Mouse (Mus musculus) lung, adult 18-20 months (tissue): ENCODE measurements around the gene Cd22.
A peak's percentile ranks its signal among the peaks of the same experiment; 100 is the strongest.
"Not testable (repeated sequence)": the region's sequence is repeated elsewhere in the genome, so short reads cannot be mapped to it uniquely, and the experiment has no call there.

Experiments
- DNase-seq, 2 experiments: peaks; one replicate each; pipeline ENCODE4 v3.0.0; 2022; ENCODE audit warnings: mixed read lengths in 2 of 2

Cd22 gene

DNA sequence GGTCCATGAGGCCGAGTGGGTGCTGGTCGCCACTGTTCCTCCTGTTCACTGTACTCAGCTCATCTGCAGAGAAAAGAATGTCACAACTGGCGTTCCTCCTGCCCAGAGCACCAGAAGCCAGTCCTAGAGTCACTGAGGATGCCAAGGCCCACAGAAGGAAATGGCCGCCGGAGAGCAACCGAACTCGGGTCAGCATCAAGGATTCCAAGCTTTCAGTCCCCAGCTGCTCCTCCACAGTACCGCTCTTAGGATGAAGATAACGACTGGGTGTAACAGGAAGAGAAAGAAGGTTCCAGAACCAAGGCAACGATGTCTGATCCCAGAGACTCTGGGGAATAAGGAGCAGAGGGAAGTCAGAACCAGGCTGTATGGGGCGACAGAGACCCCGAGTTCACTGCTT is 18.7 kb downstream of the Cd22 start, which contains the start of gene Ffar1:
Ffar1 (minus strand) TSS at position 101 of the 400 bp plus-strand sequence.
- no peak for DNase-seq

DNA sequence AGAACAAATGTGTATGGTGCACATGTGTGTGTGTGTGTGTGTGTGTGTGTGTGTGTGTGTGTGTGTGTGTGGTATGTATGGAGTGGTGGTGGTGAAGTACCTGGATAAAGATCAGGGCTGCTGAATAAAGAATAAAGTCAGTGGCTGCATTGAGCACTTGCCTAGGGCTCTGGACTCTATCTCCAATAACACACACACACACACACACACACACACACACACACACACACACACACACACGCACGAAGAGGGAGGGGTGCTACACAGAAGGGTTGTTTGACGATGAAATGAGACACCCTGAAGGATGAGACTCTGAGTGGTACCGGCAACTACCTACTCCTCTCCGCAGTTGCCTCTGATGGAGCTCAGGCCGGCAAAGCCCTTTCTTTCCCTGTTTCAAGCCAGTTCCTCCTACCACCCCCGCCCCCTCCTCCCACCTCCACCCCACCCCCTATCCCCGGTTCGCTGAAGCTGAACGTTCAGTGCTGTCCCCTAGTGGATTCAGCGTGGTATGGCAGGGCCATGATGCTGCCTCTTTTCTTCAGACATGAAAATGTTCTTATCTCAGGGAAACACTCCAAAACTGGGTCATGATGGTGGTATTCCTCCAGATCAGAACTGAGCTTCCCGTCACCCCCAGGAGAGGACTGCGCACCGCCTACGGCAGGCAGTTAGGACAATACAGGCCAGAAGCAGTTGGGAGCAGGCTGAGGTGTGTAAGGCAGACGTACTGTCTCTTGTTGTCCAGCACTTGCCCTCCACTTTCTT is 20.3 kb downstream of the Cd22 start:
- peak; percentile 28 to 38 for DNase-seq

DNA sequence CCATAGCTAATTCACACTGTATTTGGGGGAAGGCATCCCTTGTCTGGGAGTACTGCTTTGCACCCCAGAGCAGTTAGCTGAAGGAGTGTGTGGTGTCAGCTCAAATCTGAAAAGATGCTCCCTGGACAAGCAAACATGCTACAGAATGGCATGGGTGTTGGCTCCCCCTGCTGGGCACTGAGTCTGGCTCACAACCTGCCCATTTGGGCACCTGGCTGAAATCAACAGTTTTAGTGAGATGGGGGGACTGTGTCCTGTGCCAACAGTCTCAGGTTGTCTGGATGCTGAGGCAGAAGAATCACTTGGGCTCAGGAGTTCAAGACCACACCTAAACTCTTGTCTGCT is 20.9 kb downstream of the Cd22 start:
- DNase-seq, result peak; percentile 62 to 63

DNA sequence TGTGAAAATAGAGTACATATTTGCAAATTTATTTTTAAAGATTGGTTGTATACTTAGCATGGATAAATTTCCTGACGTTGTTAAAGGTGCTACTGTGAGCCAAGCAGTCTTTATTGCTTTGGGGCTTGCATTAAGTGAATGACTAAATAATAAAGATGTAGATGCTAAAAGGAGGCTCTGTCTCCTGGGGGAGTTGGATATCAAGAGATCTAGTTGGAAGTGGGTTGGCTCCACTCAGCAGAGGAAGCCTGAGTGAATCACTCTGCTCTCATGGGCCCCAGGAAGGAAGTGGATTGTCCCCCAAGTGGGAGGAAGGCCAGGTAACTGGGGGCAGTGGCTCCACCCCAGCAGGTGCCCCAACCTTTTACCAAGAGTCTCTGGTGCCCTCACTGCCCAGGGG is 22.4 kb downstream of the Cd22 start:
- no peak for DNase-seq

DNA sequence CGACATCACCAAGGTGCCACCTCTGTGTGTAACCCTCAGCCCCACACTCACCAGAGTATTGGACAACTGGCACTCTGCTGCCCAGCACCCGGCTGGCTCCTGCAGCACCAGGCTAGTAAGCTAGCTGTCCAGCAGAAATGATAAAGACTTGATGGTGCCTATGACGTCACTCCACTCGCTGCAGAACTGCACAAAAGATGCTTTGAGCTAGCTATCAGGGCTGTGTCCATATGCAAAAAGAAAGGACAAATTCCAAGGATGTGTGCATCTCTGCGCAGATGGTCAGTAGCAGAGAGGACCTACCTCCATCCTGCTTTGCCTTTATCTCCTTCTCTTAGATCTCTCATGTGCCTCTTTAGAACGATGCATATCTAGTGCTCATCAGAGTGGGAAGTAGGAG is 24.1 kb downstream of the Cd22 start, which contains the start of gene Ffar3:
Ffar3 (minus strand) TSS at position 101 of the 400 bp plus-strand sequence.
- no peak for DNase-seq

DNA sequence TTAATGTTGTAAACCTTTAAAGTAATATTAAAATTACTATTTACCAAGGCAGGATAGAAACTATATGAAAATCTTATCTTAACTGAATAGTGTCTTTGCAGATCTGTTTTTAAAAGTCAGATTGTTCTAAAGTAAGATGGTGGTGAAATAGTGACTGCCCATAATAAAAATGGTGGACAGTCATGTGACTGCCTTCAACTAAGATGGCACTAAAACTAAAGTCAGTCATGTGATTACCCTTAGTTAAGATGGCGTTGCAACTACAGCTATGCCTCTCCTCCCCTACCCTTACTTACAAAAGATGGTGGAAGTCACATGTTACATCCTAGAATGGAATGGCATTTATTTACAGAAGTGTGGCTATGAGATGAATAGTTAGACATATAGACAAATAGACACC is 28.7 kb downstream of the Cd22 start:
- DNase-seq, result no peak

DNA sequence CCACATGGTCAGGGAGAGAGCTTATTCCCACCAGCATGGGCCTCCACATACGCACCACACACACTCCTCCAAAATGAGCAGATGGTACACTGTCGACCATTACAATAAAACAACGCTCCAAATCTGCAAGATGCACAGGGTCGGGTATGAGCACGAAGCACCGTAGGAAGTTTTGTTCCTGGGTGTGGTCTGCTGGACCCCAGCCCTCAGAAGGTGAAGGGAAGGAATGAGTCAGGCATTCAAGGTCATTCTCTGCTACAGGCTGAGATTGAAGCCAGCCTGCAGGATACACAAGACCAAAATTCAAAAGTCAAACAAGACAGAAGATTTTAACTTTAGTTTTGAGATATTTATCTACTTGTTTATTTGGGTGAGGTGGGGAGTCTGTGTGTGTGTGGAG is 32.2 kb downstream of the Cd22 start:
- no peak for DNase-seq

DNA sequence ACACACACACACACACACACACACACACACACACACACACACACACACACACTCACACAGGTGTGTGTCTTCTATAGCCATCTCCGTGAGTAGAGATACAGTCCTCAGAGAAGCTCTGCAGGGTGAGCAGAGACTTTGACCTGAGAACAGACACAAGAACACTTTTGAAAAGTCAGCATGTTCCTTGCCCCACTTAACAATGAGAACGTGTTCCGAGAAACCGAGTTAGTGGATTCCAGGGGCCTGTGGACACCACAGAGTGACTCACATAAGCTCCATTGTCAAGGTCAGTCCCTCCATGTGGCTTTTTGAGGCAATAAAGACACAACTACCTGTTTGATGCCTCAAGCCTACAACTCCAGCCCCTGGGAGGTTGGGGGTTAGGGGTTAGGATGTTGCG is 32.8 kb downstream of the Cd22 start:
- no peak for DNase-seq

DNA sequence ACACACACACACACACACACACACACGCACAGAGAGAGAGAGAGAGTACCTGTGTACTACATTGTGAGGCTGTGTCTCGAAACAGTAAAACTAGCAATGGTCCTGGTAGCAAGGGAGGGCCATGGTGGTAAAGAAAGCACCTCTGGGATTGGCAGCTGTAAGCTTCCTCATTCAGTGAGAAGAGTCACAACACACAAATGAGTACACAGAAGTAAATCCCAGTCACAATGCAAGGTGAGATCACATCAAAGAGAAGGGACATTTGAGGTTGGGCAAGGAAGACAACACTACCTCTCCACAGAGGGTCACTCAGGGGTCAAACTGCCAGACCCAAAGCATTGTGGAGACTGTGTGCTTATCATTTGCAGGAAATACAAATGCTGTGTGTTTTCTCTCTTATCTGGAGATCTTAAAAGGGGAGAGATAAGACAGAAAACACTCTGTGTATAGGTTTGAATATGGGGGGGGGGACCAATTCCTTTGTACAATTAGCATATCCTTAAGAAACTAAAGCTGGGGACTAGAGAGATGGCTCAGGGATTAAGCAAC is 33.6 kb downstream of the Cd22 start:
- DNase-seq, result no peak

DNA sequence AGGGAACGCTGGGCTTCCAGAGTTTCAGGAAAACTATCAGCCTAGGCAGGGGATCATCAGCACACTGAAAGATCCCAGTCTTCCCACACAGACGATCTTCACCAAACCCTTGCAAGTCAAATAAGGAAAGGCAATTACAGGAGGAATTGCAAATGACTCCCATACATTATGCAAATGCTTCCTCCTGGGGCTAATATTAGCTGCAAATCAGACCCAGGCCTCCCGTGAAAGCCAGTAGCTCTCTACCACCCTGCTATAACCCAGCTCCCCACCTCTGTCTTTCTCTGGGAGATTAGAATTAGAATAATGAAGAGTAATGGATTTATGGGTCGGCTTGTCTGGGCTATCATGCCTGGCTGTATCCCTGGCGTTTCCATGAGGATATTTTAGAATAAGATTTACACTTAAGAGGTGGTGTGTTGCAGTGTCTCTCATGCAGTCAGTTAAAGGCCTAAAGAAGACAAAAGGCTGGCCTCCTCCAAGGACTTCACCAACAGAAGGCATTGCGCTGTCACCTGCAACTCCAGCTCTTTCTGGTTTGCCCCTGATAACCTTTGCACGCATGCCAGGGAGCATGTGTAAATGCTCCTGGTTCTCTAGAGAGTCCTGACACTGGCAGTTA is 35.4 kb downstream of the Cd22 start:
- no peak for DNase-seq

DNA sequence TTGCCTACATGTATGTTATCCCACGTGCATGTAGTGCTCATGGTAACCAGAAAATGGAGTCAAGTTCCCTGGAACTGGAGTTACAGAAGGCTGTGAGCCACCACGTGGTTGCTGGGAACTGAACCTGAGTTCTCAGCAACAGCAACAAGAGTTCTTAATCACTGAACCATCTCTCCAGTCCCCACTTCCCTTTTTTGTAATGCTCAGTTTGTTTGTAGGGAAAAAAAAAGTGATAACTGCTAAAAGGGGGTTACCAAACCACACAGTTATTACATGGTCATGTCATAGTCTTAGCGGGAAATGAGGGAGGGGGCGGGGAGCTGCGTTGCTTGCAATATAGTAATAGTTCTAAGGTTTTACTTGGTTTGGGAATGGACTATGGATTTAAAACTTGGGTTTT is 38.0 kb downstream of the Cd22 start:
- DNase-seq, result no peak

DNA sequence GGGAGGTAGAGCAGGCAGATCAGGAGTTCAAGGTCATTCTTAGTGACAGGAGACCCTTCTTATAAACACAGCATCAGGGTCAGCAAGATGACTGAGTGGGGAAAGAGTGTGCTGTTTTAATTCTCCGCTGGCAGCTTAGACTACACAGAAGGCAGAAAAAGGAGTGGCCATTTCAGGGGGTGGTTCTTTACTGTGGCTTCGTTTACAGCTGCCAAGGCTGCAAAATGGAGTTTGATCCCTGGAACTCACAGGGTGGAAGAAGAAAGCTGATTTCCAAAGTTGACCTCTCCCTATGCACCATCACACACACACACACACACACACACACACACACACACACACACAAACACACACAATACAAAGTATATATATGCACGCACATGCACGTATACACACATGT is 38.8 kb downstream of the Cd22 start:
- no peak for DNase-seq

DNA sequence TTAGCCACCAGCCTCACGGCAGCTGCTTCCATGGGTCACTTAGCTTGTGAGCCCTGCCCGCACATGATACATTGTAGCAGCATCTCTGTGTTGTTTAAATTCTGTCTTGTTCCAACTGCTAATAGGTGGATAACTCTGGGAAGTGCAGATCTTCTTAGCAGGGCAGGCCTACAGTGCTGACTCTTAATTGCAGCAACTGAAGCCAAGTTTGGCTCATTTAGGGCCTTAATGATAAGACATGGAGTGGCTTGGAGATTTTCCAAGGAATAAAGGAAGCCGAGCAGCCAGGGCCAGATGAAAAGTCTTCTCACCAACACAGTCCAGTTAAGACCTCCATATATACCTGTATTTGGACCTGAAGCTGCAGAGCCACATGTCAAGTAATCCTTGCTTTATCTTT is 39.8 kb downstream of the Cd22 start:
- no peak for DNase-seq

DNA sequence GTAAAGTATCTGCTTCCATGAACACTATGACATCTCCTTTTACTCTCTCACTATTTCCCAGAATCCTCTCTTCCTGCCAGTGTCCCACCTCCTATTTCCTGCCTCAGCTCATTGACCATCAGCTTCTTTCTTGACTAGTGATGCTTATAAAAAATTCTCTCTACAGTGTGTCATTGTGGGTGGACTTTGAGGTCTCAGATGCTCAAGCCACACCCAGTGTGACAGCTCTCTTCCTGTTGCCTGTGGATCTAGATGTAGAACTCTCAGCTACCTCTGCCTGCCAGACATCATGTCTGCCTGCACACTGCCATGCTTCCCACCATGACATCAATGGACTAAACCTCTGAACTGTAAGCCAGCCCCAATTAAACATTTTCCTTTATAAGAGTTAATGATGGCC is 42.9 kb downstream of the Cd22 start:
- no peak for DNase-seq

DNA sequence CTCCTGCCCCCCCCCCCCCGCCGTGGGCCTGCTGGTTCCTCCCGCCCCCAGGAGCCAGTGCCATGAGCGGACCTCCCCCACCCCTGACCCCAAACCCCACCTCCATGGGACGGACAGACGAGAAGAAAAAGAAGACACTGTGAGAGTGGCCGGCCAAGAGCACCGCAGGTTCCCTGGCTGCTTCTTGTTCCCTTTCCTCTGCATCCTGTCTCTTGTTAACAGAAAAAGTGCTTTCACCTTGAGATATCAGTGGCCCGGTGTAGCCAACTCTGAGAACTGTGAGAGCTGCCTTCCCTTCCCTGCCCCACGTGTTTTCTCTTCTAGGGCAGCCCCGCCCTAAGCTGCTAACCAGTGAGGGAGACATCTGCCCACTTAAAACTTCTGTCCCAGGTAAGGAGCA is 47.5 kb downstream of the Cd22 start:
- not testable (repeated sequence) for DNase-seq

DNA sequence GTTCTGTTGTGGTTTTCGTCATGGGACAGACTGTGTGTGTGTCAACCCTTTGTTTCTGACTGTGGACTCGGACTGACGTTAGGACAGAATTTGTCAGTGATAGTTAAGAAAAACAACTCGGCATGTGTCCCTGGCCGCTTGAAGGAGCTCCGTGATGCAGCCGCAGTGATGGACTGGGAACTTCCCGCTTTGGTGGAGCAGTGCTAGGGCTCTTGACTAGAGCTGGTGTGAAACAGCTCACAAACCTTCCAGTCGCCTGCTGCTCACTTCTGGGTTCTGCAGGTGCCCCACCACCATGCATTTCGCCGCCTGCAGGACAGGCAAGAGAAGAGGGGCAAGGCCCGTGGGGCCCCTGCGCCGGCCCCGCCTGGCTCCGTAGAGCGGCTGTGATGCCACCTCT is 47.9 kb downstream of the Cd22 start:
- no peak for DNase-seq

DNA sequence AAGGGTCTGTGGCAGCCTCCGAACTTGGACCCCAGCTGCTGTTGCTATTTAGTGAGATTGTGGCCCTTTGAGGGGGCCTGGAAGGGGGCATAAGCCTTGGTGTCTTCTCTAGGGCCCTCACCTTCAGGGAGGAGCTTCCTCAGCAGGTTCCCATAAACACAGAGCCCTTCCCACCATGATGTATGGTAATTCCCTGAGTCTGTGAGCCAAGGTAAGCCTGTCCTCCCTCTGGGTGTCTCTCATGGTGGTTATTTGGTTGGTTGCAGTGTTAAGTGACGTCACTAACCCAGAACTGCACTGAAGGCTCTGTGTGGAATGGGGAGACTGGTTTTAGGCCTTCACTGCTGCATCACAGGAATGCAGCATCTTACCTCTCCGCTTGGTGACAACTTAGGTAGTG is 50.7 kb downstream of the Cd22 start:
- DNase-seq, result no peak

DNA sequence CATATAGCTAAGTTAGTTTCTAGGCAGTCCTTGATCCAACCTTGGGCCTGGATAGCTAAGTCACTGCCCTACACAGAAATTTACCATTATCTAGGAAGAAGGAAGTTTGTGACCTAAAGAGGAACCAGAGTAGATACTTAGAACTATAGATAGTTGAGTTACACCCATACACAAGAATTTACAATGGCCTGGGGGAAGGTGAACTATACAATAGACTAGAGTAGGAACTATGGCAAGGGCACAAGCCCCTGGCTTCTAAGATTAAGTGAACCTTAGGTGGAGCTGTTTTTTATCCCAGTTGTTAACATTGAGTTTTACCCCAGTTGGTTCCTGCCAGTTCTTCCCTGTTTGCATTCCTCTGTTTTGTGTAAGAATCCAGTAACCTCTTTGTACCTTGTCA is 51.3 kb downstream of the Cd22 start:
- not testable (repeated sequence) for DNase-seq

DNA sequence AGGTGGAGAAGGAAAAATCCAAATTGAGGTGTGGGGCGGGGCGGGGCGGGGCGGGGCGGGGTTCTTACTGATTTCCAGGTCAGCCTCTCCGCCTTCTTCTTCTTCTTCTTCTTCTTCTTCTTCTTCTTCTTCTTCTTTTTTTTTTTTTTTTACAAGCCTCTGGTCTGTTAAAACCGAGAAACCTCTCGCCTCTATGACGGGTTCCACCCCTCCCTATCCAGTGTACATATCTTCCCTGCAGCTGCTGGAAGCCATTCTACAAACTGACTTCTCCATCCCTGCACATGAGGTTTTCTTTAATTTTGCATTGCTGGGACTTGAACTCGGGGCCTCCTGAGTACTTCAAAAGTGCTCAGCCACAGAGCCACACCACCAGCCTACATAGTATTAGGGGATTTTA is 53.5 kb downstream of the Cd22 start:
- no peak for DNase-seq

DNA sequence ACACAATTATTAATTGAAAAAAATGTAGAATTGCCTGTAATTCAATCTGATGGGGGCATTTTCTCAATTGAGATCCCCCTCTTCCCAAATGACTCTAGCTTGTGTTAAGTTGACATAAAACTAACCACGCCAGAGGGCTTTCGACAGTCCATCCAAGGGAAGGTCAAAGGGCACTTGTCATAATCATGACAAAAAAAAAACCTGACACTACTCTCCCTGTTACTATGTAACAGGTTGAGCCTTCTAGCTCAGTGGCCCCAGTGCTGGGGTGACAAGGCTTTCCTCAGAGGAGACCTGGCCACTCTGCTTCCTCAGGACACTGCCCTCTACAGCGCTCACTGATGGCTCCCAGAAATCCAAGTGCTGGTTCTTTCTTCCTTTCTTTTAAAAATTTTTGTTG is 55.8 kb downstream of the Cd22 start:
- no peak for DNase-seq

DNA sequence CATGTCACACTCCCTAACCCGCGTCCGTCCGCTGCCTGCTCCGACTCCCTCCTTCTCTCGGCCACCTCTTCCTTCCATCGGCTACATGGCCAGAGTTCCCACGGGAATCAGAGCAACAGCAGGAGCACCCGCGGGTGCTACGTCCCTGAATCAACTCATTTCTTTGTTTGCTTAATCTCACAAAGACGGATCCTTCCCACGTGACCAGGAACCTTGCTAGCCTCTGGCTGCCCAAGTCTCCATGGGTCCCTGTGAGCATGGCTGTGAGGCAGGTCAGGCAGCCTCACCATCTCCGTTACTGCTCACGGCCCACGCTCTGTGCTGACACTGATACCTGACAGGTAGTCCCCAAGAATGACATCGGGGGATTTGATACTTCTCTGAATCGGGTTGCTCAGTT is 56.5 kb downstream of the Cd22 start, which contains the start of gene Ffar2:
Ffar2 (minus strand) TSS at position 101 of the 400 bp plus-strand sequence.
- no peak for DNase-seq

DNA sequence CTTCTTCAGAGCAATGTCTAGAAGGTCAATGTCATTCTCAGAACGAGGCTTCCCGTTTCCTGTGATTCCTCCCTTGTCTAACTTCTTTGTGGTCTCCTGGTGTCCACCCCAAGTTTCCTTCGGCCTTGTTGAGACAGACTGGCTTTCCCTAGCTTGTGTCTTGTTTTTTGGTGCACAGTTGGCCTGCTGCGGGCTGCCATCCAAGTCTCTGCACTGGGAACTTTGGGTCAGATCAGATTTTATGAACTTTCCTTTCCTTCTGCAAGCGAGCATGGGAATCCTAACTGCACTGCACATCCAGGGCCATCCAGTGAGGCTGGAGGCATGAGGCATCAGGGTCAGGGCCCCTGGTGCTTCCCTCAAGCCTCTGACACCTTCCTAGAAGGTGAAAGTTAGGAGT is 58.6 kb downstream of the Cd22 start:
- no peak for DNase-seq

DNA sequence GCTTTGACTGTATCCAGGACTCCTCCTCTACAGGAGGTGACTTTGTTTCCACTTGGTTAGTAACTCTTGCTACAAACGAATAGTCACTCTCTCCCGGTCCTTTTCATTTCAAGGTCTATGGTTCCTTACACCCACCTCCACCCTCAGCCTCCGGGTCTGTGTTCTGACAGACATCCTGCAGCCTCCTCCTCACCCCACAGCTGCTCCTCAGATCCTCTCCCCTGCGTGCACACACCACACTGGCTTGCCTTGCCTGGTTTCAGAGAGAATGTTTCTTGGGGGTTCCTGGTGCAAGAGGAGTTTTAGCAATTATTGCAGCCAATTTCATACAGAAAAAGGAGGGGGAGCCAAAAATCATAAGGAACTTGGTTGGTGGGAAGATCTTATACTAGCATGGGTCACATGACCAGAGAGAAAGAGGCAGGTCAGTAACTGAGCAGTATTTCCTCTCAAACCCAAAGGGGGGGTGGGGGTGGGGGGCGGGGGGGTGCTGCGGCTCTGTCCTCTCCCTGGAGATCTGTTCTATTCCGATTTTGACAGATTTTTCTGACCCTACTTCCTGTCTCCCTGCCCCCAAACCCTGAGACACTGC is 59.2 kb downstream of the Cd22 start:
- no peak for DNase-seq

DNA sequence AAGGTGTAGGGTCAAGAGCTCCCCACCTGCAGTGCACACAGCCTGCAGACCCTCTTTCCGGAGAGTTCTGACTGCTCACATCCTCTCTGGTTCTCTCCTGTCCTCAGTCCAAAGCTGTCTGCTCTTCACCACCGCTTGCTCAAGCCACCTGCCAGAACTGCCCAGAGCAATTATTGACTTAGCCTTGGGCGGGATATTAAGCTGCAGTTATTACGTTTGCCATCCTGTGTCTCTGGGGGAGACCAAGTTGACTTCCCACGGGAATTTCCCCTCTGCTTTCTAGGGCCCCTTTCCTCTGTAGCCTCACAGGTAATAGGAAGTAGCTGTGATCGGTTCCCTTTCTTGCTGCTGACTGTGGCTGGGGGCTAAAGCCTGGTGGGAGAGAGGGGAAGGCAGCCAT is 60.0 kb downstream of the Cd22 start:
- DNase-seq, result peak in 1 of 2 experiments; percentile 34
